Mouse (Mus musculus): ENCODE data around the gene Xxylt1.

GRCm38 (mm10) chr16:31077396-31077795 lies 3.8 kb downstream of the Xxylt1 start:
- TF ChIP-seq POLR2A (IDR thresholded peaks at IDR 0.05; ENCODE audit: low read depth, low read length) (no peak), CTCF (conservative IDR thresholded peaks at IDR 0.05; ENCODE audit: insufficient read depth, insufficient read length, low read depth, low read length) (no peak)

All from kidney, adult 2 months (tissue).